ENCODE assay signal across 24 mouse cellular contexts in the genomic region with DNA sequence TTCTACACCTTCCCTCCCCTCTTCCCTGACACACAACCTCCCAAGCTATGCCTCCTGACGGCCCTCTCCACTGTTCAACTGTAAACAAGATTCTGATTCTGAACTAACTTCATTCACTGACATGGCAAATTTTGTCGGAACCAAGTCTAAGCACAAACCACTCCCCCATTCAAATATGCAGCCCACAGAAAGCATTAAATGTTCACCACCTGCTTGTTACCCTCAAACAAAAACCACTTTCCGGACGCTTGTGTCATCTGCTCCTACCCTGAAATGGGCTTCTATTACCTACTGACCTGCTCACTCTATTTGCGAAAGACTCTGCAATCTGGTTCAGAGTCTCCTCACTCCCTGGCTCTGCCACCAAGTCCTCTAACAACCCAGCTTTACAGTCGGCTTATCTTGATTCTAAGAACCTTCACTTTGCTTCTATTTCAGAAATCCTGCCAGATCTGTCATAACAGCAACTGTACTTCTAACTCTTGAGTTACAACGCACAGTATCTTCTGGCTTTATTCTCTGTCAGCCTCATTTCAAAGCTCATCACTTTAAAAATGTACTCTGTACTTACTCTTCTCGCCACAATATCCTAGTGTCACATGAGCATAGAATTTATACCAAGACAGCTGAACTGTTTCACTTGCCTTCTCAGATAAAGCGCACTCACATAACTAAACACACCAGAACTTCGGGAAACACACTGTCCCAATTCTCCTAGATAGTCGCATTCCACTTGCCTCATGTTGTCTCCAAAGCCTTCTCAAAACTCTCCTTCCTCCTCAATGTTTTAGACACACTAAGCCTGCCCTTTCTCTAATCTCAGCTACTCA. TPM values are rescaled to one million over a fixed set of nuclear protein-coding genes. Genes with fewer than 3 reads are reported as not detected.
DNase-seq lines count a peak whose midpoint lies in the region; ATAC-seq and TF ChIP-seq lines count a peak whose summit lies in the region.
"Had no signal": no experiment of that assay in that cellular context is flagged by ENCODE, and none has a peak within 500 bp of the region (broad histone marks: within the 10 kb centered on the region; RNA-seq: fewer than 3 reads in every experiment).

No protein-coding gene starts in this region.

- H3K4me2 ChIP-seq in lung, postnatal 0 days (replicated peaks; ENCODE audit: low read depth, low read length): no peak overlapping the region
- no peak overlapping the region for H3K4me2 ChIP-seq in liver, embryonic 11.5 days
- H3K4me2 ChIP-seq: heart, embryonic 13.5 days; hindbrain, embryonic 12.5 days; limb, embryonic 12.5 days; midbrain, embryonic 11.5 days had no signal

- peak overlapping the region; percentile 82 for H3K27ac ChIP-seq in gastrocnemius, adult 2 months
- H3K27ac ChIP-seq in lung, postnatal 0 days (ENCODE audit: low read length): 0 out of 2 replicates have a peak overlapping the region, but pooled peaks have one; percentile 2
- 0 out of 2 replicates have a peak overlapping the region, but pooled peaks have one; percentile 28 for H3K27ac ChIP-seq in liver, embryonic 11.5 days (ENCODE audit: low read depth, low read length)
- H3K27ac ChIP-seq in small intestine, adult 2 months (ENCODE audit: insufficient read depth, low read depth, low read length): peak overlapping the region; percentile 62
- H3K27ac ChIP-seq: heart, embryonic 13.5 days; hindbrain, embryonic 12.5 days; left cerebral cortex, adult 2 months; limb, embryonic 12.5 days; stomach, postnatal 0 days had no signal

- peak overlapping the region; percentile 29 for H3K4me3 ChIP-seq in gastrocnemius, adult 2 months
- no peak overlapping the region for H3K4me3 ChIP-seq in lung, postnatal 0 days (ENCODE audit: low read depth, low read length)
- no peak overlapping the region for H3K4me3 ChIP-seq in liver, embryonic 11.5 days (ENCODE audit: low read depth, low read length)
- no peak overlapping the region for H3K4me3 ChIP-seq in small intestine, adult 2 months (ENCODE audit: low read depth, low read length)
- H3K4me3 ChIP-seq: heart, embryonic 13.5 days; hindbrain, embryonic 12.5 days; left cerebral cortex, adult 2 months; limb, embryonic 12.5 days had no signal

- H3K27me3 ChIP-seq in lung, postnatal 0 days (replicated peaks; ENCODE audit: insufficient read depth, low read length): no peaks in the 10 kb centered on the region
- no peaks in the 10 kb centered on the region for H3K27me3 ChIP-seq in liver, embryonic 11.5 days (replicated peaks; ENCODE audit: control insufficient read depth, insufficient read depth, low read length)
- no peaks in the 10 kb centered on the region for H3K27me3 ChIP-seq in small intestine, adult 2 months (ENCODE audit: control insufficient read depth, insufficient read depth, low read length)
- H3K27me3 ChIP-seq: heart, embryonic 13.5 days; hindbrain, embryonic 12.5 days; limb, embryonic 12.5 days had no signal

- H3K9ac ChIP-seq in lung, postnatal 0 days (replicated peaks; ENCODE audit: low read depth): no peak overlapping the region
- no peak overlapping the region for H3K9ac ChIP-seq in liver, embryonic 11.5 days (ENCODE audit: low read depth, low read length)
- H3K9ac ChIP-seq: heart, embryonic 13.5 days; hindbrain, embryonic 12.5 days; limb, embryonic 12.5 days had no signal

- intact Hi-C loops in gastrocnemius, adult 2 months (cut with DNase I): no loop called here

- TF ChIP-seq POLR2A in small intestine, adult 2 months (IDR thresholded peaks at IDR 0.05; ENCODE audit: low read depth, low read length): no peak

- 0 out of 2 replicates have a peak, but pooled peaks cover 3% of the 10 kb centered on the region for H3K4me1 ChIP-seq in lung, postnatal 0 days (ENCODE audit: insufficient read depth, low read depth, low read length)
- no peaks in the 10 kb centered on the region; the same call in 1 of the 2 replicates for H3K4me1 ChIP-seq in liver, embryonic 11.5 days (replicated peaks; ENCODE audit: control insufficient read depth, insufficient read depth, low read length)
- H3K4me1 ChIP-seq in small intestine, adult 2 months (ENCODE audit: control insufficient read depth, insufficient read depth, insufficient read length, low read length): peaks cover 34% of the 10 kb centered on the region; the same call in 1 of the 2 replicates
- H3K4me1 ChIP-seq: hindbrain, embryonic 12.5 days had no signal

- no peak for TF ChIP-seq CTCF in gastrocnemius, adult 2 months (IDR thresholded peaks at IDR 0.05)
- TF ChIP-seq CTCF in lung, postnatal 0 days (IDR thresholded peaks at IDR 0.05): no peak
- TF ChIP-seq CTCF in small intestine, adult 2 months (IDR thresholded peaks at IDR 0.05; ENCODE audit: extremely low read depth, insufficient read length, insufficient replicate concordance, low read depth, low read length): no peak

- WGBS in lung, postnatal 0 days: 52% methylated on average over 11 of the region's 11 CpGs
- 71% methylated on average over 11 of the region's 11 CpGs for WGBS in liver, embryonic 11.5 days
- 24% methylated on average over 11 of the region's 11 CpGs for WGBS in small intestine, adult 2 months

- DNase-seq in gastrocnemius, adult 2 months: no peak
- no peak for DNase-seq in gastrocnemius, postnatal 4 days (ENCODE audit: low spot score in 2 of 2)
- DNase-seq in lung, postnatal 0 days (ENCODE audit: low spot score): peak; percentile 63
- no peak for DNase-seq in lung, adult 18-20 months
- DNase-seq in liver, embryonic 11.5 days (ENCODE audit: low spot score): no peak
- DNase-seq in urinary bladder, postnatal 25 days (ENCODE audit: low spot score): no peak
- DNase-seq in embryo, embryonic 9.5 days (ENCODE audit: extremely low spot score): no peak
- DNase-seq: cerebellum, adult 9-10 months; embryo, embryonic 11 days; gastrocnemius, postnatal 36 days; lung, postnatal 14 days; right cerebral cortex, adult 18-20 months; thymus, postnatal 36 days had no signal

- H3K36me3 ChIP-seq in lung, postnatal 0 days (ENCODE audit: insufficient read depth, low read length): no peaks in the 10 kb centered on the region
- 0 out of 2 replicates have a peak, but pooled peaks cover 2% of the 10 kb centered on the region for H3K36me3 ChIP-seq in liver, embryonic 11.5 days (ENCODE audit: control insufficient read depth, insufficient read depth, low read length)
- no peaks in the 10 kb centered on the region for H3K36me3 ChIP-seq in small intestine, adult 2 months (ENCODE audit: control insufficient read depth, insufficient read depth, low read length)
- H3K36me3 ChIP-seq: hindbrain, embryonic 12.5 days; limb, embryonic 12.5 days had no signal

- H3K9me3 ChIP-seq in lung, postnatal 0 days (ENCODE audit: low read length): no peaks in the 10 kb centered on the region
- no peaks in the 10 kb centered on the region for H3K9me3 ChIP-seq in liver, embryonic 11.5 days (ENCODE audit: control insufficient read depth, low read length)
- H3K9me3 ChIP-seq: G1E; heart, embryonic 13.5 days; hindbrain, embryonic 12.5 days; limb, embryonic 12.5 days had no signal

- peak; percentile 43 for ATAC-seq in lung, postnatal 0 days
- ATAC-seq in liver, embryonic 11.5 days (replicated peaks; ENCODE audit: low FRiP score): no peak

- TF ChIP-seq EP300 in lung, postnatal 0 days (IDR thresholded peaks at IDR 0.05): 0 out of 2 replicates have a peak, but pooled peaks have one; percentile 21

RNA-seq across cellular contexts. Expression of a gene that starts 11.2 kb away (rescaled TPM):
- 10 to 100 TPM; 10.7 to 11.8 TPM for total RNA-seq in gastrocnemius, adult 2 months (2021)
- total RNA-seq in gastrocnemius, postnatal 4 days (2021): 10 to 100 TPM in 1 of 2 experiments, 1 to 10 TPM in 1; 9.2 to 13.0 TPM
- polyA plus RNA-seq in lung, postnatal 0 days (2015; fragmentation: Nextera tagmentation; extraction: Ambion mirVana): 7.5 and 9.7 TPM in 2 replicates
- polyA plus RNA-seq in liver, embryonic 11.5 days (2014; fragmentation: Nextera tagmentation; extraction: Ambion mirVana): 10.5 and 15.4 TPM in 2 replicates
- 0.19 and 0.79 TPM in 2 replicates for polyA plus RNA-seq in small intestine, adult 2 months (2012; rRNA removed)

RNA-seq across cellular contexts. Expression of a gene that starts 11.4 kb away (rescaled TPM):
- 100 to 1,000 TPM; 112 to 139 TPM for total RNA-seq in gastrocnemius, adult 2 months (2021)
- 100 to 1,000 TPM; 133 to 135 TPM for total RNA-seq in gastrocnemius, postnatal 4 days (2021)
- polyA plus RNA-seq in lung, postnatal 0 days (2015; fragmentation: Nextera tagmentation; extraction: Ambion mirVana): 63.2 and 64.3 TPM in 2 replicates
- 182 and 192 TPM in 2 replicates for polyA plus RNA-seq in liver, embryonic 11.5 days (2014; fragmentation: Nextera tagmentation; extraction: Ambion mirVana)
- 33.8 and 223 TPM in 2 replicates for polyA plus RNA-seq in small intestine, adult 2 months (2012; rRNA removed)

RNA-seq across cellular contexts. Expression of a gene that starts 56.1 kb away (rescaled TPM):
- total RNA-seq in gastrocnemius, adult 2 months (2021): not detected
- total RNA-seq in gastrocnemius, postnatal 4 days (2021): not detected
- polyA plus RNA-seq in lung, postnatal 0 days (2015; fragmentation: Nextera tagmentation; extraction: Ambion mirVana): 0.45 TPM in 1 of 2 replicates, not detected in the other
- polyA plus RNA-seq in liver, embryonic 11.5 days (2014; fragmentation: Nextera tagmentation; extraction: Ambion mirVana): 0.66 TPM in 1 of 2 replicates, not detected in the other
- not detected in 2 replicates for polyA plus RNA-seq in small intestine, adult 2 months (2012; rRNA removed)
- total RNA-seq: adrenal gland, adult 18-20 months; G1E; gastrocnemius, postnatal 36 days; layer of hippocampus, adult 8-10 months; left cerebral cortex, adult 2 months had no signal
- polyA plus RNA-seq: G1E; heart, embryonic 13.5 days; hindbrain, embryonic 12.5 days; intestine, embryonic 14.5 days; limb, embryonic 12.5 days; midbrain, embryonic 11.5 days had no signal

Comparison
In these comparisons a context has a peak if more than half of its experiments do, and no peak if none do; other contexts are left out.
1. H3K27ac ChIP-seq: peak in every context shown above with its lines; median percentile 82 in gastrocnemius, adult 2 months; 62 in small intestine, adult 2 months; 28 in liver, embryonic 11.5 days; 2 in lung, postnatal 0 days.